Mouse (Mus musculus) embryonic facial prominence, embryonic 10.5 days (tissue): Measurements from ENCODE around the gene Tmem8b. TPM values are rescaled to one million over a fixed set of nuclear protein-coding genes. Genes with fewer than 3 reads are reported as not detected.

ENCODE experiments used
- microRNA-seq: library from miRNA; unstranded; fragments of <30 nt; microRNA quantifications from one replicate; pipeline ENCODE4, GENCODE M21; 2017
- polyA plus RNA-seq: library from polyadenylated mRNA; unstranded; fragments of >200 nt; fragmentation: Nextera tagmentation; extraction: Ambion mirVana; gene quantifications from 2 replicates; pipeline ENCODE4 v1.2.1, GENCODE M21; 2016

Gene Tmem8b
- polyA plus RNA-seq, 1 experiment from 2014 or later, result 5.1 TPM

Small RNA genes lying within 50 kb of the gene (microRNA-seq; reads per million reads assigned to microRNA genes)
- not detected for gene Gm25262

Other genes with a start within 250 kb of the Tmem8b start
- gene Fam166b, start 239.8 kb upstream of the Tmem8b start, polyA plus RNA-seq, result 0.11 TPM in 1 of 2 replicates, not detected in the other
- 6.9 and 9.2 TPM in 2 replicates for gene Tesk1, start 227.0 kb upstream of the Tmem8b start, polyA plus RNA-seq
- 2.3 TPM in 2 replicates for gene Cd72, start 214.3 kb upstream of the Tmem8b start, polyA plus RNA-seq
- gene Sit1, start 185.2 kb upstream of the Tmem8b start, polyA plus RNA-seq, result not detected in 2 replicates
- 45.2 and 46.6 TPM in 2 replicates for gene Ccdc107, start 176.1 kb upstream of the Tmem8b start, polyA plus RNA-seq
- gene Arhgef39, start 169.3 kb upstream of the Tmem8b start, polyA plus RNA-seq, result 44.1 and 48.2 TPM in 2 replicates
- gene Car9, start 162.0 kb upstream of the Tmem8b start, polyA plus RNA-seq, result 0.96 and 1.0 TPM in 2 replicates
- 59.4 and 61.1 TPM in 2 replicates for gene Tpm2, start 145.2 kb upstream of the Tmem8b start, polyA plus RNA-seq
- 35.7 and 36.0 TPM in 2 replicates for gene Creb3, start 106.6 kb upstream of the Tmem8b start, polyA plus RNA-seq
- gene Tln1, start 106.3 kb upstream of the Tmem8b start, polyA plus RNA-seq, result 53.1 and 53.5 TPM in 2 replicates
- gene Rgp1, start 90.3 kb upstream of the Tmem8b start, polyA plus RNA-seq, result 17.5 and 18.8 TPM in 2 replicates
- gene Gba2, start 90.1 kb upstream of the Tmem8b start, polyA plus RNA-seq, result 26.6 and 28.0 TPM in 2 replicates
- 0.34 and 0.99 TPM in 2 replicates for gene Msmp, start 84.5 kb upstream of the Tmem8b start, polyA plus RNA-seq
- 12.5 and 16.7 TPM in 2 replicates for gene Npr2, start 37.0 kb upstream of the Tmem8b start, polyA plus RNA-seq
- gene Spag8, start 15.4 kb upstream of the Tmem8b start, polyA plus RNA-seq, result 1.8 and 2.0 TPM in 2 replicates
- 71.7 and 72.8 TPM in 2 replicates for gene Hint2, start 12.5 kb upstream of the Tmem8b start, polyA plus RNA-seq
- 1.4 and 1.7 TPM in 2 replicates for gene Fam221b, start 174 bp downstream of the Tmem8b start, polyA plus RNA-seq
- gene Olfr70, start 31.8 kb downstream of the Tmem8b start, polyA plus RNA-seq, result 0.07 TPM in 1 of 2 replicates, not detected in the other
- gene Olfr71, start 41.3 kb downstream of the Tmem8b start, polyA plus RNA-seq, result not detected in 2 replicates
- 0.14 TPM in 1 of 2 replicates, not detected in the other for gene Hrct1, start 58.2 kb downstream of the Tmem8b start, polyA plus RNA-seq
- 0.06 TPM in 1 of 2 replicates, not detected in the other for gene Spaar, start 61.1 kb downstream of the Tmem8b start, polyA plus RNA-seq
- not detected in 2 replicates for gene Olfr159, start 102.0 kb downstream of the Tmem8b start, polyA plus RNA-seq
- gene Olfr156, start 154.9 kb downstream of the Tmem8b start, polyA plus RNA-seq, result not detected in 2 replicates
- gene Olfr157, start 171.2 kb downstream of the Tmem8b start, polyA plus RNA-seq, result not detected in 2 replicates
- gene Olfr155, start 182.6 kb downstream of the Tmem8b start, polyA plus RNA-seq, result not detected in 2 replicates
- gene Reck, start 206.6 kb downstream of the Tmem8b start, polyA plus RNA-seq, result 17.4 and 19.3 TPM in 2 replicates